Mouse (Mus musculus): ENCODE measurements around the gene Azin2. TPM values are rescaled to one million over a fixed set of nuclear protein-coding genes. Genes with fewer than 3 reads are reported as not detected.

Azin2 gene
- polyA plus RNA-seq (2015; fragmentation: Nextera tagmentation; extraction: Ambion mirVana): 19.1 and 23.2 TPM in 2 replicates

- Histone ChIP-seq H3K9me3 (no peaks in the 10 kb centered on the region), H3K4me1 (peaks cover 36% of the 10 kb centered on the region), H3K36me3 (replicated peaks) (no peaks in the 10 kb centered on the region), H3K27me3 (replicated peaks) (no peaks in the 10 kb centered on the region), H3K4me2 (peak within 1 kb of the TSS; percentile 84), H3K27ac (peak within 1 kb of the TSS; percentile 78), H3K9ac (peak within 1 kb of the TSS; percentile 82), H3K4me3 (peak within 1 kb of the TSS; percentile 72)
- under 1% methylated on average over 69 of the region's 72 CpGs for WGBS
- peak; percentile 96 for ATAC-seq (replicated peaks)
Observed at GRCm38 (mm10) chr4:128962029-128962925, at the start of gene Azin2. Gene Azin2 (minus strand): TSS chr4:128962442.

- Histone ChIP-seq H3K9me3 (no peaks in the 10 kb centered on the region), H3K4me3 (no peak overlapping the region), H3K4me1 (peaks cover 9% of the 10 kb centered on the region; the same call in 1 of the 2 replicates), H3K27ac (peak overlapping the region; percentile 39; the same call in 1 of the 2 replicates), H3K36me3 (replicated peaks) (0 out of 2 replicates have a peak, but pooled peaks cover 10% of the 10 kb centered on the region), H3K27me3 (replicated peaks) (no peaks in the 10 kb centered on the region), H3K4me2 (no peak overlapping the region), H3K9ac (no peak overlapping the region)
- no peak for ATAC-seq (replicated peaks)
- 34% methylated on average over 15 of the region's 15 CpGs for WGBS
Observed at GRCm38 (mm10) chr4:129011604-129012121, 49.4 kb upstream of the Azin2 start.

GRCm38 (mm10) chr4:129009521-129009920 lies 47.3 kb upstream of the Azin2 start:
- Histone ChIP-seq H3K4me3 (no peak overlapping the region), H3K9ac (no peak overlapping the region), H3K27ac (no peak overlapping the region), H3K36me3 (replicated peaks) (0 out of 2 replicates have a peak, but pooled peaks cover 10% of the 10 kb centered on the region), H3K27me3 (replicated peaks) (no peaks in the 10 kb centered on the region), H3K9me3 (no peaks in the 10 kb centered on the region), H3K4me1 (peaks cover 9% of the 10 kb centered on the region; the same call in 1 of the 2 replicates), H3K4me2 (no peak overlapping the region)
- 84% methylated on average over 5 of the region's 5 CpGs for WGBS
- ATAC-seq (replicated peaks): no peak

DNA sequence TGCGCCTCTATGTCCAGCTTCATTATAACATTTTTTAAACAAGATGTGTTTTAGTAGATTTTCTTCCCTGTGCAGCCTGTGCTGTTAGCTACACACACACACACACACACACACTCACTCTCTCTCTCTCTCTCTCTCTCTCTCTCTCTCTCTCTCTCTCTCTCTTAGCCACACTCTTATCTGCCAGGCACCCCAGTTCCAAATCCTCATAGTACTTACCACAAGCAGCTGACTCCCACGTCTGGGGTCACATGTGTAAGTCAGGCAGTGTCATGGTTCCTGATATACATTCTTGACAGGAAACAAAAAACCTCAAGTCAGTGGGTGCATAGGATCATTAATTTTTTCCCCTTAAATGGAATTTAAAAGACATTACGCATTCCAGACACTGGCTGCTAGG lies 46.4 kb upstream of the Azin2 start:
- WGBS: 92% methylated on average over 3 of the region's 3 CpGs
- H3K9ac ChIP-seq: no peak overlapping the region

DNA sequence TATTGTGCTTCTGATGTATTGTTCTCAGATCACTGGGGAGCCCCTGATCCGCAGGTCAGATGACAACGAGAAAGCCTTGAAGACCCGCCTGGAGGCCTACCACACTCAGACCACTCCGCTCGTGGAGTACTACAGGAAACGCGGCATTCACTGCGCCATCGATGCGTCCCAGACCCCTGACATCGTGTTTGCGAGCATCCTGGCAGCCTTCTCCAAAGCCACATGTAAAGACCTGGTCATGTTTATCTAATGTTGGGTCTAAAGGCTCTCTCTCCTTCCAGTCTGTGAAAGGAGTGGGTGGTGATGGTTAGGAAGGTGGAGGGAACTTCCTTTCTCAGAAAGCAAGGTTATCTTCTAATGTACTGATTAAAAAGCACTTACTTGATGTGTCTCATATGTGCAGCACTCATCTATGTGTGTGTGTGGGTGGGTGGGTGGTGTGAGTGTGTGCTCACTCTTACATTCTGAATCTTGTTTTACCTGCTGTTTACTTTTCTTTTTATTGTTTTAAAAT lies 45.8 kb upstream of the Azin2 start:
- 73% methylated on average over 12 of the region's 12 CpGs for WGBS
- H3K36me3 ChIP-seq (replicated peaks): 0 out of 2 replicates have a peak, but pooled peaks cover 17% of the 10 kb centered on the region
- no peak overlapping the region for H3K4me2 ChIP-seq
- ATAC-seq (replicated peaks): no peak
- H3K9me3 ChIP-seq: no peaks in the 10 kb centered on the region
- H3K27me3 ChIP-seq (replicated peaks): no peaks in the 10 kb centered on the region
- no peak overlapping the region for H3K9ac ChIP-seq
- H3K4me3 ChIP-seq: no peak overlapping the region
- peaks cover 9% of the 10 kb centered on the region; the same call in 1 of the 2 replicates for H3K4me1 ChIP-seq
- no peak overlapping the region for H3K27ac ChIP-seq

More for the DNA sequence above, 46.4 kb upstream of the Azin2 start:
- Histone ChIP-seq H3K36me3 (replicated peaks) (0 out of 2 replicates have a peak, but pooled peaks cover 11% of the 10 kb centered on the region), H3K27ac (no peak overlapping the region), H3K4me2 (no peak overlapping the region), H3K9me3 (no peaks in the 10 kb centered on the region), H3K4me1 (peaks cover 9% of the 10 kb centered on the region; the same call in 1 of the 2 replicates), H3K27me3 (replicated peaks) (no peaks in the 10 kb centered on the region), H3K4me3 (no peak overlapping the region)
- no peak for ATAC-seq (replicated peaks)

GRCm38 (mm10) chr4:129003720-129004119 lies 41.5 kb upstream of the Azin2 start:
- Histone ChIP-seq H3K9me3 (no peaks in the 10 kb centered on the region), H3K27ac (no peak overlapping the region), H3K4me1 (no peaks in the 10 kb centered on the region), H3K27me3 (replicated peaks) (no peaks in the 10 kb centered on the region), H3K4me2 (no peak overlapping the region), H3K9ac (no peak overlapping the region), H3K4me3 (no peak overlapping the region), H3K36me3 (replicated peaks) (0 out of 2 replicates have a peak, but pooled peaks cover 22% of the 10 kb centered on the region)
- no peak for ATAC-seq (replicated peaks)
- 93% methylated on average over 8 of the region's 8 CpGs for WGBS

DNA sequence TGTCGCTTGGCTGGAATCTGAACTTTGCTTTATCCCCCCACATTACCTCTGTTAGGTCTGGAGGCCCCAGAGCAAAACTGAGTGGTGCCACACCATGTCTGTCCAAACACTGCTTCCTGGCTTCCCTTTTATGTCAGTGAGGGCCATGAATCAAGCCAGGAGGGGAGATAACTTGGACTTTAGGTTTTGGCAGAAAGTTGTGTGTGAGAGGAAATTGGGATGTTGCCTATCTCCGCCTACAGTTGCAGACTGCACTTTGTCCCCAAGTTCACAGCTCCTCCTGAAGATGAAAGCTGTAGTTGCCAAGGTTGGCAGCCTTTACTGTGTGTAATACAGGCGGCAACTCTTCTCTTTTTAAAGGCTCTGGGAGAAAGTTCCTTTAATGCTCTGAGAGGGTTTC lies 38.5 kb upstream of the Azin2 start:
- H3K36me3 ChIP-seq (replicated peaks): 0 out of 2 replicates have a peak, but pooled peaks cover 15% of the 10 kb centered on the region
- H3K9me3 ChIP-seq: no peaks in the 10 kb centered on the region
- H3K27me3 ChIP-seq (replicated peaks): no peaks in the 10 kb centered on the region
- no peak overlapping the region for H3K4me3 ChIP-seq
- WGBS: 94% methylated on average over 3 of the region's 3 CpGs
- H3K4me2 ChIP-seq: no peak overlapping the region
- H3K4me1 ChIP-seq: no peaks in the 10 kb centered on the region
- no peak overlapping the region for H3K27ac ChIP-seq
- H3K9ac ChIP-seq: no peak overlapping the region
- no peak for ATAC-seq (replicated peaks)

GRCm38 (mm10) chr4:128998401-128998800 lies 36.2 kb upstream of the Azin2 start:
- 84% methylated on average over 8 of the region's 8 CpGs for WGBS
- H3K9me3 ChIP-seq: no peaks in the 10 kb centered on the region
- no peak overlapping the region for H3K4me2 ChIP-seq
- H3K4me3 ChIP-seq: no peak overlapping the region
- peaks cover 15% of the 10 kb centered on the region for H3K4me1 ChIP-seq
- no peak for ATAC-seq (replicated peaks)
- H3K27me3 ChIP-seq (replicated peaks): no peaks in the 10 kb centered on the region
- 0 out of 2 replicates have a peak, but pooled peaks cover 11% of the 10 kb centered on the region for H3K36me3 ChIP-seq (replicated peaks)
- H3K9ac ChIP-seq: no peak overlapping the region
- H3K27ac ChIP-seq: no peak overlapping the region

DNA sequence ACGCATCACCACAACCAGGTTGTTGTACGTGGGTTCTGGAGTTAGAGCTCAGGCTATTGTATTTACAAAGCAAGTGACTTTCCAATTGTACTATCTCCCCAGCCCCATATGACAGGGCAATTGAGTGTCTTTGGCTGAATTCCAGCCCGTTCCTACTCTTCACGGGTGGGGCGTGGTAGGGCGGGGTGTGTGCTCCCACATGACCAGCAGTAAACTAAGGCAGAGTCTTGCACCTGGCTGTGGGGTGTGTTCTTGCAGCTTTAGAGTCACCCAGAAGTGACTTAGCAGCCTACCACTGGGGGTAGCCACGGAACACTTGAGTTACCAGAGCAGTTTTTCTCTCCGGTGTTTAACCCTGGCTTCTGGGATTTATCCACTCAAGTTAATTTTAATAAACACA lies 35.0 kb upstream of the Azin2 start:
- peaks cover 18% of the 10 kb centered on the region for H3K4me1 ChIP-seq
- H3K9ac ChIP-seq: no peak overlapping the region
- H3K4me2 ChIP-seq: no peak overlapping the region
- no peak overlapping the region for H3K27ac ChIP-seq
- H3K9me3 ChIP-seq: no peaks in the 10 kb centered on the region
- no peak for ATAC-seq (replicated peaks)
- 0 out of 2 replicates have a peak, but pooled peaks cover 6% of the 10 kb centered on the region for H3K36me3 ChIP-seq (replicated peaks)
- no peaks in the 10 kb centered on the region for H3K27me3 ChIP-seq (replicated peaks)
- 83% methylated on average over 8 of the region's 8 CpGs for WGBS
- no peak overlapping the region for H3K4me3 ChIP-seq

- H3K4me1 ChIP-seq: peaks cover 18% of the 10 kb centered on the region
Observed at GRCm38 (mm10) chr4:128995238-128995637, 33.0 kb upstream of the Azin2 start.

DNA sequence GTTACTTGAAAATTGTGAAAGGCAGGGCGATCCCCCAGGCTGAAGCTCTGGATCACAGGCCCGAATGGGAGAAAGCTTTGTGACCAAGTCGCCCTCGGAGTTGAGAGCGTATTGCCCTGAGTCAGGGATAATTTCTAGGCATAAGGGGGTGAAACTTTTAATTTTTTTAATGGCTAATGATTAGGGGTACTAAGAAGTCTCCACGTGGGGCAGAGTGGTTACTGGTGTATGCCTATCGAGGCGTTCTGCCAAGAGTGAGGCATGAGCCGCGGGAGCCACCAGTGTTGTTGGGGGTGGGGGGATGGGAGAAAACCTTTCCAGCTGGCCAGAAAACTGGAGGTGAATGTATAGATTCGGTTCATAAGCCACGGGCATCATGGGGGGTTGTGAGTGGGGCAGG lies 31.4 kb upstream of the Azin2 start:
- no peaks in the 10 kb centered on the region for H3K27me3 ChIP-seq (replicated peaks)
- no peaks in the 10 kb centered on the region for H3K36me3 ChIP-seq (replicated peaks)
- WGBS: 2% methylated on average over 12 of the region's 12 CpGs
- ATAC-seq (replicated peaks): no peak
- H3K4me1 ChIP-seq: peaks cover 18% of the 10 kb centered on the region
- peak overlapping the region; percentile 82 for H3K4me3 ChIP-seq
- H3K9ac ChIP-seq: peak overlapping the region; percentile 76
- H3K4me2 ChIP-seq: peak overlapping the region; percentile 86
- H3K27ac ChIP-seq: peak overlapping the region; percentile 77
- H3K9me3 ChIP-seq: no peaks in the 10 kb centered on the region

More at GRCm38 (mm10) chr4:128995238-128995637, 33.0 kb upstream of the Azin2 start:
- Histone ChIP-seq H3K4me3 (no peak overlapping the region), H3K9ac (no peak overlapping the region), H3K9me3 (no peaks in the 10 kb centered on the region), H3K27ac (no peak overlapping the region), H3K36me3 (replicated peaks) (no peaks in the 10 kb centered on the region), H3K27me3 (replicated peaks) (no peaks in the 10 kb centered on the region), H3K4me2 (no peak overlapping the region)
- WGBS: 86% methylated on average over 7 of the region's 7 CpGs
- no peak for ATAC-seq (replicated peaks)

GRCm38 (mm10) chr4:128993025-128993662 lies 30.9 kb upstream of the Azin2 start:
- H3K4me3 ChIP-seq: peak overlapping the region; percentile 82
- H3K9ac ChIP-seq: peak overlapping the region; percentile 76
- peak overlapping the region; percentile 77 for H3K27ac ChIP-seq
- peaks cover 18% of the 10 kb centered on the region for H3K4me1 ChIP-seq
- ATAC-seq (replicated peaks): peak; percentile 100
- peak overlapping the region; percentile 86 for H3K4me2 ChIP-seq
- H3K27me3 ChIP-seq (replicated peaks): no peaks in the 10 kb centered on the region
- no peaks in the 10 kb centered on the region for H3K9me3 ChIP-seq
- H3K36me3 ChIP-seq (replicated peaks): no peaks in the 10 kb centered on the region
- under 1% methylated on average over 49 of the region's 49 CpGs for WGBS

Measured in midbrain, embryonic 15.5 days (tissue).